Mouse (Mus musculus) heart, postnatal 25 days (tissue): Measurements from ENCODE around the gene Dixdc1. TPM values are rescaled to one million over a fixed set of nuclear protein-coding genes. Genes with fewer than 3 reads are reported as not detected.
A peak's percentile ranks its signal among the peaks of the same experiment; 100 is the strongest.

ENCODE experiments used
- DNase-seq: peaks from one replicate; pipeline ENCODE4 v3.0.0; 2022; ENCODE audit warnings: low spot score
- intact Hi-C: fragments of 180-260 bp; cut with DNase I; formaldehyde crosslinking; loops from one replicate; pipeline ENCODE4 v1.15.1; 2025
- total RNA-seq, 2 experiments: library from RNA; stranded (reverse); gene quantifications; 2 replicates each; pipeline ENCODE4 v1.2.3; 2021

Gene Dixdc1
- total RNA-seq, 2 experiments from 2014 or later: 2.5 to 5.3 TPM

GRCm38 (mm10) chr9:50746214-50746677, 6.9 kb upstream of the Dixdc1 start, which contains the start of gene 2310030G06Rik:
TSS of gene 2310030G06Rik (minus strand) at chr9:50746536.
- intact Hi-C loops: no loop called here
- no peak for DNase-seq

- DNase-seq: no peak
- intact Hi-C loops: no loop called here
Measured at GRCm38 (mm10) chr9:50745806-50746205, 6.5 kb upstream of the Dixdc1 start.

- no peak for DNase-seq
- intact Hi-C loops: no loop called here
Measured at GRCm38 (mm10) chr9:50742744-50743143, 3.4 kb upstream of the Dixdc1 start.

GRCm38 (mm10) chr9:50742261-50742660, 2.9 kb upstream of the Dixdc1 start:
- DNase-seq: no peak
- intact Hi-C loops: no loop called here

- intact Hi-C loops: no loop called here
- DNase-seq: no peak
Measured at GRCm38 (mm10) chr9:50740867-50741784, 1.8 kb upstream of the Dixdc1 start.

GRCm38 (mm10) chr9:50734989-50735388, 4.3 kb downstream of the Dixdc1 start:
- no peak for DNase-seq
- intact Hi-C loops: no loop called here

- DNase-seq: no peak
- intact Hi-C loops: no loop called here
Measured at GRCm38 (mm10) chr9:50732560-50732959, 6.8 kb downstream of the Dixdc1 start.

- DNase-seq: no peak
- intact Hi-C loops: loop anchor here (5.0 kb wide), 1 partner anchor 38 kb away; the partner anchor contains the start of gene Fdxacb1
Measured at GRCm38 (mm10) chr9:50729600-50729999, 9.7 kb downstream of the Dixdc1 start.

GRCm38 (mm10) chr9:50727925-50728651, 11.2 kb downstream of the Dixdc1 start:
- intact Hi-C loops: loop anchor here (5.0 kb wide), 1 partner anchor 39 kb away; the partner anchor contains the start of gene Fdxacb1
- DNase-seq: peak; percentile 28

GRCm38 (mm10) chr9:50727171-50727924, 12.0 kb downstream of the Dixdc1 start:
- intact Hi-C loops: loop anchor here (5.0 kb wide), 1 partner anchor 40 kb away; the partner anchor contains the start of gene Fdxacb1
- DNase-seq: no peak

GRCm38 (mm10) chr9:50725921-50726590, 13.3 kb downstream of the Dixdc1 start:
- intact Hi-C loops: loop anchor here (5.0 kb wide), 1 partner anchor 41 kb away; the partner anchor contains the start of gene Fdxacb1

GRCm38 (mm10) chr9:50724661-50725330, 14.5 kb downstream of the Dixdc1 start:
- no peak for DNase-seq
- intact Hi-C loops: loop anchor here (5.0 kb wide), 1 partner anchor 43 kb away; the partner anchor contains the start of gene Fdxacb1

More at GRCm38 (mm10) chr9:50725921-50726590, 13.3 kb downstream of the Dixdc1 start:
- no peak for DNase-seq

- DNase-seq: no peak
- intact Hi-C loops: no loop called here
Measured at GRCm38 (mm10) chr9:50724147-50724546, 15.2 kb downstream of the Dixdc1 start.

GRCm38 (mm10) chr9:50723406-50723805, 15.9 kb downstream of the Dixdc1 start:
- intact Hi-C loops: no loop called here
- peak; percentile 35 for DNase-seq

GRCm38 (mm10) chr9:50722451-50722911, 16.8 kb downstream of the Dixdc1 start:
- DNase-seq: no peak
- intact Hi-C loops: no loop called here

GRCm38 (mm10) chr9:50721061-50721460, 18.3 kb downstream of the Dixdc1 start:
- no peak for DNase-seq
- intact Hi-C loops: no loop called here

GRCm38 (mm10) chr9:50718878-50719277, 20.4 kb downstream of the Dixdc1 start:
- DNase-seq: no peak
- intact Hi-C loops: no loop called here

GRCm38 (mm10) chr9:50714188-50714587, 25.1 kb downstream of the Dixdc1 start:
- intact Hi-C loops: no loop called here
- no peak for DNase-seq
